Mouse (Mus musculus) brain, embryonic 14.5 days (tissue): Measurements from ENCODE around the gene Casz1.

Experiments
- CTCF ChIP-seq: fragments of 200-500 bp; IDR thresholded peaks from 2 replicates; pipeline ENCODE4 v1.5.1; 2012; ENCODE audit warnings: inconsistent platforms, mild to moderate bottlenecking, moderate library complexity, borderline replicate concordance; ENCODE audit not compliant: insufficient read depth, insufficient read length; ENCODE audit errors: extremely low read depth
- POLR2A ChIP-seq: fragments of 200-500 bp; IDR thresholded peaks from 2 replicates; pipeline ENCODE4 v1.6.1; 2012; ENCODE audit warnings: mild to moderate bottlenecking, inconsistent platforms, borderline replicate concordance; ENCODE audit not compliant: poor library complexity, insufficient read depth, insufficient read length, severe bottlenecking; ENCODE audit errors: extremely low read depth

GRCm38 (mm10) chr4:148881001-148881669 lies 76.9 kb downstream of the Casz1 start:
- TF ChIP-seq POLR2A, result no peak
- no peak for TF ChIP-seq CTCF
